Mouse (Mus musculus): Measurements from ENCODE around the gene Spata32.

DNA sequence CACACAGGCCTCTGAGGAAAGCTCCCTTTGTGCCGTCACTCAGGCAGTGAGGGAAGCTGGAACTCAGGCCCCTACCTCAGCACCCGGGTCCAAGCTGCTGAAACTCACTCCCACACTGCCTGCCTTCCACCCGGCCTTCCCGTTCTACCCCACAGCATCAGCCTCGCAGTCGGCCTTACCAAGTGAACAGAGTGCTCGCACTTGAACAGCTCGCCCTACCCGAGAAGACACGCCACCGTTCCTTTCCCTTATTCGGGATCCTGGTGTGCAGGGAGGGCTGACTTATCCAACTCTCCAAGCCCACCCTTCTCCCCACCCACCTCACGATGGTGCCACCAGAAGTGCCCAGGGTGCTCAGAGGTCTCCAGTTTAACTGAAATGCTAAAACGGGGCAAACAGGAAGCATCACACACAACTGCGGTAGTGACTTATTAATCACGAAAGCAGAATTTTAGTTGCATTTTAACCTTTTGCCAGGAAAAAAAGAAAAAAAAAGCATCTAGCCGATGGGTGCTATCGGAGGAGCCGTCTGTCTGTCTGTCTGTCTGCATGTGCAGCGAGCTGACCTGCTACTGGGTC is 46.3 kb upstream of the Spata32 start:
- TF ChIP-seq CTCF (conservative IDR thresholded peaks at IDR 0.05; ENCODE audit: low read length) (no peak), NANOG (IDR thresholded peaks at IDR 0.05; ENCODE audit: borderline replicate concordance, low read length) (no peak)
